Mouse (Mus musculus) layer of hippocampus, adult 8-10 months (tissue): ENCODE measurements at regions not wholly inside any gene's neighbourhood (a gene's known extent, or its start where the extent isn't known, plus 50 kb on each side); places are given as distances from the start of the nearest gene placed in this dataset.

Experiments used
- DNase-seq, 2 experiments: peaks; one replicate each; pipeline ENCODE4 v3.0.0; 2022; ENCODE audit warnings: low spot score in 2 of 2

DNA sequence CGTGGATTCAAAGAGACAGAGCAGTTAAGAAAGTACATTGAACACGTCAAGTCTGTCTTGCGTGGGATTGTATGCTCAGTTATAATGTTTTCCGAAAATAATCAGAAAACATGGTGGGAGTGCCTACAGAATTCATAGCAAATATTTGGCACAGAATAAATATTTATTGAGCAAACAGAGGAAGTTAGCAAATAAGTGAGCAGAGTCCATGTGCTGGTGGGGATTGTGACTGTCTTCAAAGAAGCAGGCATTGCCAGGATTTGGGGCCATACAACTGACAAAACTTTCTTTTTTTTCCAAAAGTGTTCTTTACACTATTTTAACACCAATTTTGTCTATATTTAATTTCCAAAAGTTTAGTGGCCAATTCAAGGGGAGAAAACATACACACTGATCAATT, 1729.8 kb downstream of the AI429214 start:
- no peak for DNase-seq

DNA sequence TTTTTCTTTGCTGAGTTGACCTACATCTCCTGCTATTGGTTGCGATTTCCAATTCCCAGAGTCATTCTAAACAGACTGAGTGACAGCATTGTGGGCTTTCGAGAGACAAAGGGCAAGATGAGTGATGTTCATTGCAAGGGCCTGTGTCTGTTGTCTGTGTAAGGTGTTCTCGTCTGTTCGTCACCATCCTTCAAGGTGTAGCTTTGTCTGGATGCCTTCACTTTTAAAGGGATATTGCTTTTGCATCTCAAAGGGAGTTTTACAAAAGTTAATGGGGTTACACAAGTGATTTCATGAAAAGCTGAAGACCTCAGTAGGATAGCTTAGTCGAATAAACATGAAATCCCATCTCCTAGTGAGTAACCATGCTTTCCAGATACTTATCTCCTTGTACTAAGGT, 1731.9 kb downstream of the AI429214 start:
- no peak for DNase-seq

GRCm38 (mm10) chr8:38747134-38747533, 1753.7 kb downstream of the AI429214 start:
- DNase-seq, result no peak

- DNase-seq, result no peak
Measured at GRCm38 (mm10) chr8:38766626-38767226, 1773.3 kb downstream of the AI429214 start.

- DNase-seq, result no peak
Measured at GRCm38 (mm10) chr8:38812482-38812881, 1819.1 kb downstream of the AI429214 start.

DNA sequence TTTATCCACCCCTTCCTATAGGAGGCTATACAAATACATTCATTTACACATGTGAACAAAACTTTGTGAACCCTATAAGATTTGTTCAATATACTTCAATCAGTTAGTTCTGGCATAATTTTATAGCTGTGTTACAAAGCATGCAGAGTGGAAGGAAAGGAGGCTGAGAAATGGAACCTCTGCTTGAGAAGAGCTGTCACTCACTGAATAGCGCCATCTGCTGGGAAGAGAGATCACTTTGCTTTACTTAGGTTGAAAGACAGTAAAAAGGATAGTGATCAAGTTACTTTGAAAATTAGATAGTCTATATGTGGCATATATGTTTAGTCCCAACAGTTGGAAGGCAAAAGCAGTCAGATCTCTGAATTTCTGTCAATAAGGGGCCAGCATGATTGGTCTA, 1824.8 kb downstream of the AI429214 start:
- DNase-seq, result peak in 1 of 2 experiments; percentile 3

DNA sequence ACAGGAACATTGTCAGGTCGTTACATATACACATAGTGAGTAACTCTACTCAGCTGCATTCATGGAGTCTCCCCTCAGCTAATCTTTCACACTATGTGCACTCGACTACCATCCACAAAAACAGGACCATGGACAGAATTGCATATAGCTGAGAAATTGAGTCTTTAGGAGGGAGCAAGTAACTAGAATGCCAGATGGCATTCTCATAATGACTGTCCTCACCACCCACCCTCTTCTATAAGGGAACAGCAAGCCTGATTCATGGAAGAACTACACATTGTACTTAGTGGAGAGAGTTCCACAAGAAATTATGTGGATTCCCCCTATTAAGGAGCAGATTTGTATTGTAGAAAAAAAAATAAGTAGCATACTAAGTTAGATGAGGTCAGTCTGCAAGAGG, 1813.4 kb upstream of the Adam24 start:
- no peak for DNase-seq

DNA sequence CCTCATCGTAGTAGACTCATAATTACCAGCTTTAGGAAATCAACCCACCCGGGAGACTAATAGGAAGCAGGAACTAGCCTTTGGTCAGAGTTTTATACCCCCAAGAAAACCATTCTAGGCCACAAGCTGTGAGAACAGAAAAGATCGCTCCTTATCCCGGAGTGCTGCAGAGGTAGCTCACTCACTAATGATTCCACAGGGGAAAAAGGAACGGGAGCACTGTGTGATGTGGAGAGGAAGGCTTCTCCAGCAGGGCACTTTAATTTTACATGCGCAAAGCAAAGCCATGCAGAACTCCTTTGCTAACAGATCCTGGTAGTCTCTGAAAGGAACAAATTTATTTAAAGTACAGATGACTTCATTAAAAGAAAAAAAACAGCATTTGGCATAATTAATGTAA, 1807.5 kb upstream of the Adam24 start:
- DNase-seq, result no peak
